ENCODE assay signal across 8 mouse cellular contexts in the genomic region with DNA sequence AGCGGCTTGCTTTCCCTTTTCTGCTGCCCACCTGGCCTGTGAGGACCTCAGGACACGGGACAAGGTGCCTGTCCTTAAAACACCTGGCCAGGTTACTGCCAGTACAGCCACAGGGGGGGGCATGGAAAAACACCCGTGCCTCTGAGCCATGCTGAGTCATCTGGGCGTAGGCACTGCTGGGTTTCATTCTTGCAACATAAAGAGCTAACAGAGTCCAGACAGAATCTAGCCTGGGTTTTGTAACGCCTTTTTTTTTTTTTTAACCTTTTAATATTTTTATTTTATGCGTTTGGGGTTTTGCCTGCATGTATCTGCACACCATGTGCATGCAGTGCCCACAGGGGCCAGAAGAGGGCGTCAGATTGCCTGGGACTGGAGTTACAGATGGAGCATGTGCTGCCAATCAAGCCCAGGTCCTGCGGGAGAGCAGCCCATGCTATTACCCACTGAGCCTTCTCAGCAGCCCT. TPM values are rescaled to one million over a fixed set of nuclear protein-coding genes. Genes with fewer than 3 reads are reported as not detected.
DNase-seq lines count a peak whose midpoint lies in the region; ATAC-seq and TF ChIP-seq lines count a peak whose summit lies in the region.

No protein-coding gene starts in this region.

- no peak for DNase-seq in heart, postnatal 10 days
- peak; percentile 73 for DNase-seq in ES-E14 (ENCODE audit: low read depth, low spot score)
- DNase-seq in lung, postnatal 14 days: peak; percentile 37
- no peak for DNase-seq in layer of hippocampus, adult 9-10 months (ENCODE audit: low spot score)
- DNase-seq in left cerebral cortex, adult 9 months (ENCODE audit: low spot score in 2 of 2): no peak

- H3K27me3 ChIP-seq in heart, embryonic 12.5 days (replicated peaks): no peaks in the 10 kb centered on the region
- no peaks in the 10 kb centered on the region for H3K27me3 ChIP-seq in erythroblast, embryonic 14.5 days (ENCODE audit: control insufficient read depth)
- H3K27me3 ChIP-seq in midbrain, embryonic 13.5 days: no peaks in the 10 kb centered on the region

- intact Hi-C loops in heart, postnatal 10 days (cut with DNase I): no loop called here

- in situ Hi-C loops in ES-E14 (cut with MboI; ENCODE audit: low sequenced_read_pairs in 2 of 2, unreplicated experiment in 2 of 2): no loop called here

- no peaks in the 10 kb centered on the region for H3K36me3 ChIP-seq in heart, embryonic 12.5 days
- H3K36me3 ChIP-seq in ES-E14 (ENCODE audit: control insufficient read depth, insufficient read depth, low read length, poor library complexity, severe bottlenecking): no peaks in the 10 kb centered on the region
- H3K36me3 ChIP-seq in erythroblast, embryonic 14.5 days (ENCODE audit: control insufficient read depth): no peaks in the 10 kb centered on the region
- no peaks in the 10 kb centered on the region for H3K36me3 ChIP-seq in midbrain, embryonic 13.5 days

- H3K27ac ChIP-seq in heart, embryonic 12.5 days (ENCODE audit: poor library complexity, severe bottlenecking): no peak overlapping the region
- H3K27ac ChIP-seq in ES-E14 (ENCODE audit: insufficient read depth, low read depth, low read length, poor library complexity, severe bottlenecking): 0 out of 2 replicates have a peak overlapping the region, but pooled peaks have one; percentile 50
- no peak overlapping the region for H3K27ac ChIP-seq in midbrain, embryonic 13.5 days

- H3K4me3 ChIP-seq in heart, embryonic 12.5 days: no peak overlapping the region
- H3K4me3 ChIP-seq in ES-E14 (ENCODE audit: insufficient read depth in 1 of 2, low read depth in 1 of 2, low read length in 2 of 2, poor library complexity in 1 of 2, severe bottlenecking in 1 of 2): 0 out of 4 replicates have a peak overlapping the region, but pooled peaks of 1 of the 2 experiments have one; percentile 18
- peak overlapping the region; percentile 18 for H3K4me3 ChIP-seq in erythroblast, embryonic 14.5 days (replicated peaks)
- H3K4me3 ChIP-seq in midbrain, embryonic 13.5 days (replicated peaks): no peak overlapping the region

- no peak overlapping the region for H3K9ac ChIP-seq in heart, embryonic 12.5 days
- H3K9ac ChIP-seq in ES-E14 (ENCODE audit: insufficient read depth, low read depth, low read length, poor library complexity, severe bottlenecking): peak overlapping the region; percentile 56; the same call in 1 of the 2 replicates
- H3K9ac ChIP-seq in midbrain, embryonic 13.5 days (replicated peaks): no peak overlapping the region

- no peaks in the 10 kb centered on the region for H3K9me3 ChIP-seq in heart, embryonic 12.5 days (replicated peaks)
- H3K9me3 ChIP-seq in ES-E14 (ENCODE audit: control insufficient read depth, insufficient read depth, low read depth, low read length): no peaks in the 10 kb centered on the region
- no peaks in the 10 kb centered on the region for H3K9me3 ChIP-seq in erythroblast, embryonic 14.5 days (ENCODE audit: control insufficient read depth, low read length)
- H3K9me3 ChIP-seq in midbrain, embryonic 13.5 days: no peaks in the 10 kb centered on the region

- H3K4me2 ChIP-seq in heart, embryonic 12.5 days: no peak overlapping the region
- no peak overlapping the region for H3K4me2 ChIP-seq in midbrain, embryonic 13.5 days (replicated peaks)

- H3K4me1 ChIP-seq in heart, embryonic 12.5 days (replicated peaks): no peaks in the 10 kb centered on the region
- H3K4me1 ChIP-seq in ES-E14 (ENCODE audit: control insufficient read depth in 2 of 2, insufficient read depth in 2 of 2, low read length in 2 of 2, poor library complexity in 1 of 2): peaks cover 0 to 12% of the 10 kb centered on the region in 2 experiments; a peak in 2 of 4 replicates
- peaks cover 19% of the 10 kb centered on the region for H3K4me1 ChIP-seq in erythroblast, embryonic 14.5 days (ENCODE audit: control insufficient read depth)
- no peaks in the 10 kb centered on the region for H3K4me1 ChIP-seq in midbrain, embryonic 13.5 days (replicated peaks)

- ATAC-seq in heart, embryonic 12.5 days (ENCODE audit: insufficient number of reproducible peaks, low FRiP score): peak; percentile 88
- no peak for ATAC-seq in midbrain, embryonic 13.5 days

- 57% methylated on average over 8 of the region's 8 CpGs for WGBS in heart, embryonic 12.5 days
- 75% methylated on average over 8 of the region's 8 CpGs for WGBS in midbrain, embryonic 13.5 days

TF ChIP-seq in ES-E14, 5 proteins besides CTCF, POLR2A, EP300 and RAD21:
- TF ChIP-seq MAFK (IDR thresholded peaks at IDR 0.05; ENCODE audit: insufficient read depth, low read depth, low read length) (peak; percentile 59; the same call in 1 of the 2 replicates), ZNF384 (IDR thresholded peaks at IDR 0.05; ENCODE audit: low read depth, low read length) (peak; percentile 75), CHD2 (IDR thresholded peaks at IDR 0.05; ENCODE audit: low read depth, low read length) (no peak), HCFC1 (IDR thresholded peaks at IDR 0.05; ENCODE audit: borderline replicate concordance, insufficient read depth, low read length) (0 out of 2 replicates have a peak, but pooled peaks have one; percentile 42), ZC3H11A (IDR thresholded peaks at IDR 0.05; ENCODE audit: borderline replicate concordance, low read depth, low read length) (no peak)

RNA-seq across cellular contexts. Expression of gene Lgals3, which starts 13.4 kb away (rescaled TPM):
- 1.7 and 1.9 TPM in 2 replicates for polyA plus RNA-seq in heart, embryonic 12.5 days (2016; fragmentation: Nextera tagmentation; extraction: Ambion mirVana)
- total RNA-seq in heart, postnatal 10 days (2021): 1 to 10 TPM; 3.1 to 4.6 TPM
- 36.9 TPM in 2 replicates for total RNA-seq in ES-E14 (2012; rRNA removed)
- polyA plus RNA-seq in erythroblast, embryonic 14.5 days (2012): 1.9 and 3.3 TPM in 2 replicates
- 0.54 and 1.2 TPM in 2 replicates for polyA plus RNA-seq in midbrain, embryonic 13.5 days (2015; fragmentation: Nextera tagmentation; extraction: Ambion mirVana)

RNA-seq across cellular contexts. Expression of gene Mapk1ip1l, which starts 56.1 kb away (rescaled TPM):
- 69.0 and 71.7 TPM in 2 replicates for polyA plus RNA-seq in heart, embryonic 12.5 days (2016; fragmentation: Nextera tagmentation; extraction: Ambion mirVana)
- 10 to 100 TPM; 48.2 to 53.8 TPM for total RNA-seq in heart, postnatal 10 days (2021)
- 57.1 and 89.1 TPM in 2 replicates for total RNA-seq in ES-E14 (2012; rRNA removed)
- polyA plus RNA-seq in erythroblast, embryonic 14.5 days (2012): 6.5 and 10.4 TPM in 2 replicates
- polyA plus RNA-seq in midbrain, embryonic 13.5 days (2015; fragmentation: Nextera tagmentation; extraction: Ambion mirVana): 60.8 and 63.8 TPM in 2 replicates

Comparison
In these comparisons a context has a peak if more than half of its experiments do, and no peak if none do; other contexts are left out.
1. DNase-seq: peak in ES-E14 (single experiment) and lung, postnatal 14 days (single experiment); none in heart, postnatal 10 days (0 of 2), layer of hippocampus, adult 9-10 months (single experiment) and left cerebral cortex, adult 9 months (0 of 2).